Comparison of ENCODE assay signal across 29 mouse cellular contexts in genomic region chr9:73090121-73090520, GRCm38 (mm10). TPM values are rescaled to one million over a fixed set of nuclear protein-coding genes. Genes with fewer than 3 reads are reported as not detected.
DNase-seq lines count a peak whose midpoint lies in the region; ATAC-seq and TF ChIP-seq lines count a peak whose summit lies in the region.
"Had no signal": no experiment of that assay in that cellular context is flagged by ENCODE, and none has a peak within 500 bp of the region (broad histone marks: within the 10 kb centered on the region; RNA-seq: fewer than 3 reads in every experiment).

No protein-coding gene starts in this region.

- peaks cover 50% of the 10 kb centered on the region for H3K4me1 ChIP-seq in megakaryocyte, embryonic 14.5 days
- H3K4me1 ChIP-seq in E14TG2a.4 (replicated peaks; ENCODE audit: low read depth, low read length): peaks cover 89% of the 10 kb centered on the region
- H3K4me1 ChIP-seq in liver, embryonic 16.5 days (ENCODE audit: control insufficient read depth, low read depth, low read length): no peaks in the 10 kb centered on the region
- peaks cover 6% of the 10 kb centered on the region; the same call in 1 of the 2 replicates for H3K4me1 ChIP-seq in forebrain, embryonic 10.5 days
- H3K4me1 ChIP-seq: limb, embryonic 12.5 days had no signal

- H3K4me3 ChIP-seq in megakaryocyte, embryonic 14.5 days (replicated peaks): peak overlapping the region; percentile 78
- 0 out of 2 replicates have a peak overlapping the region, but pooled peaks have one; percentile 1 for H3K4me3 ChIP-seq in E14TG2a.4 (replicated peaks; ENCODE audit: low read length)
- no peak overlapping the region for H3K4me3 ChIP-seq in liver, embryonic 16.5 days (ENCODE audit: low read depth, low read length)
- H3K4me3 ChIP-seq in forebrain, embryonic 10.5 days: no peak overlapping the region
- H3K4me3 ChIP-seq: heart, embryonic 10.5 days; limb, embryonic 12.5 days had no signal

- TF ChIP-seq CTCF in E14TG2a.4 (conservative IDR thresholded peaks at IDR 0.05; ENCODE audit: low read length): no peak

- ATAC-seq in megakaryocyte, adult 5-6 weeks (ENCODE audit: poor library complexity, severe bottlenecking): no peak
- no peak for ATAC-seq in liver, embryonic 16.5 days (ENCODE audit: low read depth)
- ATAC-seq: forebrain, embryonic 16.5 days had no signal

- H3K36me3 ChIP-seq in megakaryocyte, embryonic 14.5 days (replicated peaks; ENCODE audit: low read length): peaks cover 86% of the 10 kb centered on the region
- peaks cover 8% of the 10 kb centered on the region for H3K36me3 ChIP-seq in E14TG2a.4 (ENCODE audit: insufficient read depth, low read length)
- H3K36me3 ChIP-seq in liver, embryonic 16.5 days (ENCODE audit: control insufficient read depth, insufficient read depth): no peaks in the 10 kb centered on the region
- no peaks in the 10 kb centered on the region for H3K36me3 ChIP-seq in forebrain, embryonic 10.5 days (replicated peaks)
- H3K36me3 ChIP-seq: heart, embryonic 10.5 days; limb, embryonic 12.5 days had no signal

- H3K4me2 ChIP-seq in liver, embryonic 16.5 days (ENCODE audit: low read depth, low read length): no peak overlapping the region
- H3K4me2 ChIP-seq: hindbrain, embryonic 14.5 days; limb, embryonic 12.5 days; midbrain, embryonic 11.5 days had no signal

- DNase-seq in left cerebral cortex, postnatal 4 days: peak; percentile 32
- no peak for DNase-seq in left cerebral cortex, adult 18-20 months (ENCODE audit: low spot score in 2 of 2)
- no peak for DNase-seq in forebrain, embryonic 10.5 days (ENCODE audit: extremely low spot score, low spot score)
- DNase-seq in frontal cortex, postnatal 14 days (ENCODE audit: low spot score in 2 of 2): no peak
- DNase-seq: adrenal gland, postnatal 14 days; cerebellum, adult 11-12 months; cerebellum, postnatal 25 days; embryo, embryonic 11 days; heart, postnatal 36 days; kidney, postnatal 36 days had no signal

- H3K9ac ChIP-seq in liver, embryonic 16.5 days (ENCODE audit: low read depth, low read length): no peak overlapping the region
- H3K9ac ChIP-seq: hindbrain, embryonic 14.5 days had no signal

- no peaks in the 10 kb centered on the region for H3K27me3 ChIP-seq in megakaryocyte, embryonic 14.5 days (replicated peaks)
- no peaks in the 10 kb centered on the region for H3K27me3 ChIP-seq in E14TG2a.4 (ENCODE audit: insufficient read depth, low read length)
- H3K27me3 ChIP-seq in liver, embryonic 16.5 days (ENCODE audit: control insufficient read depth, insufficient read depth, low read depth, low read length): no peaks in the 10 kb centered on the region
- no peaks in the 10 kb centered on the region for H3K27me3 ChIP-seq in forebrain, embryonic 10.5 days (ENCODE audit: poor library complexity, severe bottlenecking)

- WGBS in liver, embryonic 16.5 days (ENCODE audit: insufficient replicate concordance): 65% methylated on average over 10 of the region's 10 CpGs
- 84% methylated on average over 10 of the region's 10 CpGs for WGBS in forebrain, embryonic 10.5 days

- intact Hi-C loops in left cerebral cortex, postnatal 4 days (cut with DNase I): loop anchor here (2.0 kb wide), 1 partner anchor 45 kb away; the partner anchor contains the start of gene Rab27a

- no peaks in the 10 kb centered on the region for H3K9me3 ChIP-seq in megakaryocyte, embryonic 14.5 days
- H3K9me3 ChIP-seq in E14TG2a.4 (ENCODE audit: low read length): no peaks in the 10 kb centered on the region
- H3K9me3 ChIP-seq in liver, embryonic 16.5 days (replicated peaks; ENCODE audit: control insufficient read depth, low read length): no peaks in the 10 kb centered on the region
- H3K9me3 ChIP-seq in forebrain, embryonic 10.5 days: no peaks in the 10 kb centered on the region
- H3K9me3 ChIP-seq: heart, embryonic 10.5 days; limb, embryonic 12.5 days had no signal

- H3K27ac ChIP-seq in liver, embryonic 16.5 days (ENCODE audit: low read length): peak overlapping the region; percentile 31
- H3K27ac ChIP-seq in forebrain, embryonic 10.5 days: no peak overlapping the region
- H3K27ac ChIP-seq: heart, embryonic 10.5 days; hindbrain, embryonic 14.5 days; limb, embryonic 12.5 days had no signal

RNA-seq across cellular contexts. Expression of gene Khdc3, which starts 11.5 kb away (rescaled TPM):
- 1 to 10 TPM in 1 of 2 experiments, under 1 TPM in 1; 0.83 to 1.5 TPM for total RNA-seq in left cerebral cortex, postnatal 4 days (2021)
- 1 to 10 TPM; 1.7 to 2.3 TPM for total RNA-seq in left cerebral cortex, adult 18-20 months (2021)
- 0.10 TPM in 1 of 2 replicates, not detected in the other for polyA plus RNA-seq in megakaryocyte, embryonic 14.5 days (2012; ENCODE audit: insufficient read depth, low replicate concordance)
- total RNA-seq in megakaryocyte, adult 5-6 weeks (2015): 0.45 and 1.1 TPM in 2 replicates
- 2.4 TPM in 1 of 2 replicates, not detected in the other for total RNA-seq in megakaryocyte, adult 5-6 weeks (2017)
- polyA plus RNA-seq in liver, embryonic 16.5 days (2015; fragmentation: Nextera tagmentation; extraction: Ambion mirVana): 0.05 and 0.08 TPM in 2 replicates
- polyA plus RNA-seq in forebrain, embryonic 10.5 days (2016; fragmentation: Nextera tagmentation; extraction: Ambion mirVana): not detected in 2 replicates
- total RNA-seq: gastrocnemius, adult 18-20 months; gastrocnemius, postnatal 4 days; heart, postnatal 36 days had no signal
- polyA plus RNA-seq: C2C12; forebrain, embryonic 16.5 days; heart, embryonic 10.5 days; intestine, embryonic 16.5 days; kidney, embryonic 14.5 days; limb, embryonic 12.5 days; midbrain, embryonic 11.5 days had no signal

RNA-seq across cellular contexts. Expression of gene Gm20509, which starts 12.1 kb away (rescaled TPM):
- not detected for total RNA-seq in left cerebral cortex, postnatal 4 days (2021)
- total RNA-seq in left cerebral cortex, adult 18-20 months (2021): under 1 TPM in 1 of 2 experiments, not detected in 1; 0.49 TPM
- polyA plus RNA-seq in megakaryocyte, embryonic 14.5 days (2012; ENCODE audit: insufficient read depth, low replicate concordance): 1.8 TPM in 1 of 2 replicates, not detected in the other
- not detected in 2 replicates for total RNA-seq in megakaryocyte, adult 5-6 weeks (2015)
- not detected in 2 replicates for total RNA-seq in megakaryocyte, adult 5-6 weeks (2017)
- polyA plus RNA-seq in liver, embryonic 16.5 days (2015; fragmentation: Nextera tagmentation; extraction: Ambion mirVana): not detected in 2 replicates
- polyA plus RNA-seq in forebrain, embryonic 10.5 days (2016; fragmentation: Nextera tagmentation; extraction: Ambion mirVana): not detected in 2 replicates
- total RNA-seq: adrenal gland, postnatal 14 days; gastrocnemius, adult 18-20 months; gastrocnemius, postnatal 4 days; heart, postnatal 36 days; layer of hippocampus, postnatal 10 days had no signal
- polyA plus RNA-seq: activated CD4-positive, CD25-positive, alpha-beta regulatory T cell, adult 4 months; C2C12; embryonic facial prominence, embryonic 14.5 days; forebrain, embryonic 16.5 days; heart, embryonic 10.5 days; hindbrain, embryonic 14.5 days; intestine, embryonic 16.5 days; kidney, embryonic 14.5 days; limb, embryonic 12.5 days; midbrain, embryonic 11.5 days; neural tube, embryonic 14.5 days; small intestine, adult 2 months had no signal

RNA-seq across cellular contexts. Expression of gene Rsl24d1, which starts 23.1 kb away (rescaled TPM):
- 10 to 100 TPM; 60.7 to 61.5 TPM for total RNA-seq in left cerebral cortex, postnatal 4 days (2021)
- total RNA-seq in left cerebral cortex, adult 18-20 months (2021): 10 to 100 TPM; 53.4 to 60.5 TPM
- 5.5 TPM in 1 of 2 replicates, not detected in the other for polyA plus RNA-seq in megakaryocyte, embryonic 14.5 days (2012; ENCODE audit: insufficient read depth, low replicate concordance)
- 60.7 and 64.7 TPM in 2 replicates for total RNA-seq in megakaryocyte, adult 5-6 weeks (2015)
- 110 and 114 TPM in 2 replicates for total RNA-seq in megakaryocyte, adult 5-6 weeks (2017)
- 33.3 and 34.9 TPM in 2 replicates for polyA plus RNA-seq in liver, embryonic 16.5 days (2015; fragmentation: Nextera tagmentation; extraction: Ambion mirVana)
- polyA plus RNA-seq in forebrain, embryonic 10.5 days (2016; fragmentation: Nextera tagmentation; extraction: Ambion mirVana): 157 and 160 TPM in 2 replicates

RNA-seq across cellular contexts. Expression of gene Rab27a, which starts 45.5 kb away (rescaled TPM):
- 1 to 10 TPM; 2.9 to 4.7 TPM for total RNA-seq in left cerebral cortex, postnatal 4 days (2021)
- 1 to 10 TPM; 8.2 to 8.4 TPM for total RNA-seq in left cerebral cortex, adult 18-20 months (2021)
- polyA plus RNA-seq in megakaryocyte, embryonic 14.5 days (2012; ENCODE audit: insufficient read depth, low replicate concordance): 2.8 and 34.3 TPM in 2 replicates
- total RNA-seq in megakaryocyte, adult 5-6 weeks (2015): 55.5 and 58.9 TPM in 2 replicates
- total RNA-seq in megakaryocyte, adult 5-6 weeks (2017): 154 and 155 TPM in 2 replicates
- 6.7 and 6.8 TPM in 2 replicates for polyA plus RNA-seq in liver, embryonic 16.5 days (2015; fragmentation: Nextera tagmentation; extraction: Ambion mirVana)
- polyA plus RNA-seq in forebrain, embryonic 10.5 days (2016; fragmentation: Nextera tagmentation; extraction: Ambion mirVana): 3.1 and 3.4 TPM in 2 replicates

RNA-seq across cellular contexts. Expression of gene Pigb, which starts 49.9 kb away (rescaled TPM):
- total RNA-seq in left cerebral cortex, postnatal 4 days (2021): 10 to 100 TPM; 17.1 to 19.0 TPM
- 10 to 100 TPM; 12.4 to 13.5 TPM for total RNA-seq in left cerebral cortex, adult 18-20 months (2021)
- polyA plus RNA-seq in megakaryocyte, embryonic 14.5 days (2012; ENCODE audit: insufficient read depth, low replicate concordance): 0.79 and 1.1 TPM in 2 replicates
- total RNA-seq in megakaryocyte, adult 5-6 weeks (2015): 24.1 and 25.4 TPM in 2 replicates
- 5.1 TPM in 2 replicates for total RNA-seq in megakaryocyte, adult 5-6 weeks (2017)
- 4.7 and 5.0 TPM in 2 replicates for polyA plus RNA-seq in liver, embryonic 16.5 days (2015; fragmentation: Nextera tagmentation; extraction: Ambion mirVana)
- 14.9 and 15.4 TPM in 2 replicates for polyA plus RNA-seq in forebrain, embryonic 10.5 days (2016; fragmentation: Nextera tagmentation; extraction: Ambion mirVana)

Comparison
In these comparisons a context has a peak if more than half of its experiments do, and no peak if none do; other contexts are left out.
1. H3K4me3 ChIP-seq: peak in megakaryocyte, embryonic 14.5 days (single experiment) and E14TG2a.4 (single experiment); none in liver, embryonic 16.5 days (single experiment) and forebrain, embryonic 10.5 days (single experiment).